Mouse (Mus musculus) heart, adult 2 months (tissue): ENCODE data around the gene Fnbp1.

Source experiments
- CTCF ChIP-seq: fragments of 200-600 bp; IDR thresholded peaks from 2 replicates; pipeline ENCODE4 v1.8.1; 2022; ENCODE audit warnings: antibody characterized with exemption, mild to moderate bottlenecking, moderate library complexity
- POLR2A ChIP-seq: fragments of 200-500 bp; IDR thresholded peaks from 2 replicates; pipeline ENCODE4 v1.6.1; 2011; ENCODE audit warnings: mild to moderate bottlenecking, low read depth, low read length, control low read depth; ENCODE audit not compliant: insufficient read depth

- TF ChIP-seq POLR2A (no peak), CTCF (no peak)
Observed at GRCm38 (mm10) chr2:31147054-31147453, 5.2 kb upstream of the Fnbp1 start.
